Mouse (Mus musculus) liver, postnatal 0 days (tissue): ENCODE measurements at regions not wholly inside any gene's neighbourhood (a gene's known extent, or its start where the extent isn't known, plus 50 kb on each side); places are given as distances from the start of the nearest gene placed in this dataset.

Source experiments
- CTCF ChIP-seq: sonication (generic); IDR thresholded peaks from 2 replicates; pipeline ENCODE4 v1.5.1; 2016; ENCODE audit warnings: antibody characterized with exemption, low read depth
- EP300 ChIP-seq: IDR thresholded peaks from 2 replicates; pipeline ENCODE4 v1.6.1; 2016; ENCODE audit warnings: antibody characterized with exemption, low read depth, mild to moderate bottlenecking

GRCm38 (mm10) chr3:58153874-58154756, 260.4 kb upstream of the Tsc22d2 start:
- TF ChIP-seq CTCF = no peak
- no peak for TF ChIP-seq EP300
